Mouse (Mus musculus) stomach, postnatal 0 days (tissue): ENCODE measurements around the gene Dll3.

ENCODE experiments used
- CTCF ChIP-seq: IDR thresholded peaks from 2 replicates; pipeline ENCODE4 v1.5.1; 2016; ENCODE audit warnings: antibody characterized with exemption, low read depth, mild to moderate bottlenecking, moderate library complexity
- EP300 ChIP-seq: optimal IDR thresholded peaks from 2 replicates; pipeline ENCODE3; 2016; ENCODE audit warnings: antibody characterized with exemption

DNA sequence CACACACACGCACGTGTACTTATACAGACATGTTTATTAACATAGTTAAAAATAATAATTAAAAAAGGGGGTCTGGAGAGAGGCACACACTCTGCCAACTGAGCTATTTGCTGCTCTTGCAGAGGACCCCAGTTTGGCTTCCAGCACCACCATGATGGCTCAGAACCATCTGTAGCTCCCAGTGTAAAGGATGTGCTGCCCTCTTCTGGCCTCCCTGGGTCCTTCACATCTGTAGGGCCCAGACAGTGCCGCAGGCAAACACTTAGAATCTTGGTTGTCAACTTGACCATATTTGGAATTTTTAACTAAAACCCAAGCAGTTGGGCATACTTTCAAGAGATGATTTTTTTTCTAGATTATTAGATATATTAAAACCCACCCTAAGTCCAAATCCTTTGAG lies 53.1 kb downstream of the Dll3 start:
- TF ChIP-seq CTCF (no peak), EP300 (no peak)
